Mouse (Mus musculus): ENCODE results near the gene Cox6b1. TPM values are rescaled to one million over a fixed set of nuclear protein-coding genes. Genes with fewer than 3 reads are reported as not detected.

The Cox6b1 gene
- total RNA-seq (2021) = 1,000 to 10,000 TPM; 1,148 to 1,842 TPM
- long read RNA-seq, experiment 1, transcript Cox6b1-201 (4 exons, 618 nt) = major isoform, 216 of 226 reads
- long read RNA-seq, experiment 1, partial matches to known transcripts = 6 of 226 reads
- long read RNA-seq, experiment 1, other reads (novel, unspliced or antisense) = 3 of 226 reads
- long read RNA-seq, experiment 2, transcript Cox6b1-201 (4 exons, 618 nt) = major isoform, 711 of 768 reads
- long read RNA-seq, experiment 2, partial matches to known transcripts = 35 of 768 reads
- long read RNA-seq, experiment 2, other reads (novel, unspliced or antisense) = 18 of 768 reads

DNA sequence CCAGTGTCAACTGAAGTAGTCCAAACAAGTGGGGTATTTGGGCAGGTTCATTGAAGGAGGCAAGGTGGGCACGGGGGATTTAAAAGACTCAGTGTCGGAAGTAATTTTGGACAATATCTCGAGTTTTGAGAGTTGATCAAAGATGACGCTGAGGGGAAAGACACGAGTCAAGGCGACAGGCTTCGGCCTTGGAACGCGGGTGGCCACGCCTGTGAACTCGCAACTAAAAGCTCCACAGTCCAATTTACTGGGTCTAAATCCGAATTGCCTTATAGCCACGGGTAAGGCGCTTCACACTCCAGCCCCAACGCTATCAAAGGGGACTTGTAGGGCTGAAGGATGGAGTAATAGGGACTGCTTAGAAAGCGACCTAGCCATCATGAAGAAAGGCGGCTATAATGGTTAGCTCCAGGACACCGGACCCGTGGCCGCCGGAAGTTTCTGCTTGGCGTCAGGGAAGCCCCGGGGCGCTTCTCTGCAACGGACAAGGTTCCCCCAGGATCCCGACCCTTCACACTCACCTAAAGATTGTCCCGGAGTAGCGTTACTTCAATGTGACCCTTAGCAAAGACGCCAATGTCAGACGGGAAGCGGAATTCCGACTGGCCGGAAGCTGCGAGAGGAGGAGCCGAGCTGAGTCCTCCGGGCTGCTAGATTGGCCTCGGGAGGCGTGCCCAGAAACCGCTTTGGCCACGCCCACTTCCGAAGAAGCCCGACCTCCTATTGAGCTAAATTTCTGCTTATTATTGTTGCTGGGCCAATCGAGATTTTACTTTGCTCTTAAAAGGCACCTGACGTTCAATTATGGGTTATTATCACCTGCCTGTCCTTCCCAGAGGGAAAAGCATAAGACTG, at the start of gene Cox6b1:
Cox6b1 (minus strand) TSS at position 622 of the 855 bp plus-strand sequence.
- peak; percentile 78 to 79 for DNase-seq (ENCODE audit: low spot score in 2 of 2)

DNA sequence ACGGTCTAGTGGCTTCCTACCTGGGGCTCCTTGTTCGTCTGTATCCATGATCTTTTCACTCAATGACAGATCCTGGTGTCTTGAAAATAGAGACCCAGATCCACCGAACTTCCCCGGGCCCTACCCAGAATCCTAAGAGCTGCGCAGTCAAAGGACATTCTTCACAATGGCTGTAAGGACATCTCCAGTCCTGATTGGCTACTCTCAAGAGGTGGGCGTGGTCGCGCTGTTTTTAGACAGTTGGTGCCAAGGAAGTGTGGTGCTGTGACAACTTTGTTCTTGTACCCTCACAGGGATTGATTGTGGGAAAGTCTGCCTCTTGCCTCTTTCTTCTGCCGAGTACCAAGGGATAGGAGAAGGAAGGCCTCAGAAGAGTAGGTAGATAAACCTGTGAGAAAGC, 45.5 kb upstream of the Cox6b1 start, which contains the start of gene Pmis2:
Pmis2 (minus strand) TSS at position 126 of the 400 bp plus-strand sequence.
- DNase-seq (ENCODE audit: low spot score in 2 of 2) = no peak

- DNase-seq (ENCODE audit: low spot score in 2 of 2) = no peak
Measured at GRCm38 (mm10) chr7:30669229-30669628, 43.3 kb upstream of the Cox6b1 start.

- no peak for DNase-seq (ENCODE audit: low spot score in 2 of 2)
Measured at GRCm38 (mm10) chr7:30665321-30665720, 39.4 kb upstream of the Cox6b1 start.

DNA sequence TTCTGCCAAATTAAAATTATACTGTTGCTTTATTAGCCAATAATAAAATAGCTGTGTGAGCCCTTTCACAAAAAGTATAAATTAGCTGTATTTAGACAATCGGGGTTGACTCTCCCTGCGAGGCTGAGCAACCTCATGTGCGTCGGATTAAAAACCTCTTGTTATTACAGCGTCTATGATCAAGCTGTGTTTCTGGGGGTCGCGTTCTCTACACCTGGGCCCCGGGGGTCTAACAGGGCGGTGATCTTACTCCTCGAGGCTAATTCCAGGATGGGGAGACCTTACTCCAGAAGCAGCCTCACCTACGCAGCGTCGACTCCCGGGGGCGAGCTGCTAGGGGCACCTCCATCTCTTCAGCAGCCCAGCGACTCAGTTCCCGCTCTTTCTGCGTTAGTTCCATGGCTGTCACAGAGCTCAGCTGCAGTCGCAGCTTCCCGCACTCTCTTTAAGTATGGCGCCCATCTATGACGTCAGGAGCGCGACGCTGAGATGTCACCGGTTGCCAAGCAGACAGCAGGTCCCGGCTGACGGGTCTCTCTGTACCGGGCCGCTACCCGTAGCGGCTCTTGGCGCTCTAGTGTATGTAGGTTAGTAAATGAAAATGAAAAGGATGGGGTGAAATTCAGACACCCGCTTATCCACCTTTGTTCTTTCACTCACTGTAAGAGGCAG, 38.7 kb upstream of the Cox6b1 start, which contains the start of gene Haus5:
Haus5 (minus strand) TSS at position 466 of the 672 bp plus-strand sequence.
- DNase-seq (ENCODE audit: low spot score in 2 of 2) = peak; percentile 88 to 90

DNA sequence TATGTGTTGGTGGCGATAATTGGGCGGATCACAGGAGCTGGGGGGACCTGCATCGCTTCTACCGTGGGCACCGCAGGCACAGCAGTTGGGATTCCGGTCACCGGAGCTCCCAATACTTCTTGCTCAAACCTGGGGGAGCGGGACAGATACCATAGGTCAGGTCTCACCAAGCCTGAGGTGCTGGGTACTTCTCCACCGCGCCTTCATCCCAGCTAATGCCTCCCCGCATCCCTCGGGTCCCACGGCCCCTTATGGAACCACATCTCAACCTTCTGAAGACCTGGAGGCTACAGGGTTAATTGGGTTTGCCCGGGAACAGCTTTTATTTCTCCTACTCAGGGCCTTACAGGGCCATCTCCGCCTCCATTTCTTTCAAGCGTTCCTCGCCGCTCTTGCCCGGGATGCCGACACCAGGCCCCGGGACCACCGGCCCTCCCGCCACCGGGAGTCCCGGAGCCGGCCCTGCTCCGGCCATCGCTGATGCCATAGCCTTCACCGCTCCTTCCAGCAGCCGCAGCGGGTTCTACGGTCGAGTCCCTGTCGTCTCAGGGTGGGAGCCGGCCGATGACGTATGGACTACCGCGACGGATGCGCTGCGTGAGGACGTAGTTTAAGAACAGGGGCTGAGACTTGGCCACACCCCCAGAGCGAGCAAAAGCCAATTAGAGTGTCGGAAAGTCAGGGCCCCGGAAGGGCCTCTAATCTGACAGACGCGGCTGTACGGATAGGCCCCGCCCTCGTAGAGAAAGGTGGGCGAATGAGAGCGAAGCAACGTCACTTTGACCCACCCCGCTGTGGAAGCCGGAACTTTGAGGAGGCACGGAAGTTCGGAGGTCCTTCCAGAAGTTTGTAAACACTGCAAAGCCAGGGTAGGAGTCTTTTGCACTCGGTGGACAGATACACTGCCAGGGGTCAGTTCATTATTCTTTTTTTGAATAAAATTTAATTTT, 23.9 kb upstream of the Cox6b1 start, which contains the start of gene Rbm42:
Rbm42 (minus strand) TSS at position 727 of the 950 bp plus-strand sequence.
- DNase-seq (ENCODE audit: low spot score in 2 of 2) = peak; percentile 92 to 94

GRCm38 (mm10) chr7:30639083-30639482, 13.1 kb upstream of the Cox6b1 start:
- no peak for DNase-seq (ENCODE audit: low spot score in 2 of 2)

DNA sequence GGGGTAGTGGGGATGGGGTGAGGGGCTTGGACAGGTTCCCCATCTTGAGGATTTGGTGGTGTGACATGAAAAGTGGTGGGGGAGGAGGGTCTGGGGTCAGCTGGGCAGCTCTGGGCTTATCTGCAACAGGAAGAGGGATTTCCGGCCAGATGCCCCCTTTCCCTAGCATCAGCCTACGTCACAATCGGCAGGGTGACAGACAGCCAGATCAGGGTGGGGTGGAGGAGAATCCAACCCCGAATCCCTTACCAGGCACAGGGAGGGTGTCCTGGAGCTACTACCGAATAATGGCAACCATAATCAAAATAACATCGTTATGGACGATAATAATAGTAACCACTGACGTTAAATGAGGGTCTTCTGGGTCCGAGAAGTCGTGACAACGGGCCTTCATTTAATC, 10.4 kb upstream of the Cox6b1 start:
- DNase-seq (ENCODE audit: low spot score in 2 of 2) = no peak

DNA sequence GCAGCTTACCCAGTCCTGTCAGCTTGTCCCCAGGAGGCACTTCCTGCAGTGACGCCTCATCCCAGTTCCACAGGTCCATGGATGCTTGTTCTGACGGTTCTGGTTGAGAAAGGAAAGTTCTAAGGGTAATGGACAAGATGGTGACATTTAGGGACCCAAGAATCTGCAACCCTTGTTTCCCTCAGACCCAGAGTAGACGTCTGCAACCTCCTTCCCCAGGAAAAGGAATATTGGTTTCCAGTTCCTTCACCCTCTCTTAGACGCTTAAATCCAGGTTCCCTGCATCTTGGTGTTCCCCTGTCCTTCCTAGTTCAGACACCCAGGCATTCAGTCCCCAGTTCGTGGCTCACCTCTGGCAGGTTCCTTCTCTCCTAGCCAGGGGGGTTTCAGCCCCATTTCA, 9.8 kb upstream of the Cox6b1 start, which contains the start of gene Etv2:
Etv2 (minus strand) TSS at position 101 of the 400 bp plus-strand sequence.
- DNase-seq (ENCODE audit: low spot score in 2 of 2) = no peak

DNA sequence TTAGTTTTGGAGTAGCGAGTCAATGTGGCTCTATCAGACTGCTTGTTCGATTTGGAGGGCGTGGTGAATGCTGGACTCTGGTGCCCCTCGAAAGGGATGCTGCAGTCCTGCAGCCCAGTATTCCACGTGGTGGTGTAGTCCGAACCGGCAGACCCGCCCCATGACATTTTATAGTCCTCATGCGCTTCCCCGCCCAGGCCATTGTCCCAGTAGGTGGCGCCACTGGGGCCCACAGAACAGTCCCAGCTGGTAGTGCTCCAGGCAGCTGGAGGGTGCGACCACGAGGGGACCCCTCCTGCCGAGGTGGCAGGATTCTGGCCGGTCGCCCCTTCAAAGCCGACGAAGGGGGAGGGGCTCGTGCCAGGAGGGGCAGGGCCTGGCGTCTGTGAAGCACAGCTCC, 8.7 kb upstream of the Cox6b1 start:
- peak; percentile 43 to 53 for DNase-seq (ENCODE audit: low spot score in 2 of 2)

DNA sequence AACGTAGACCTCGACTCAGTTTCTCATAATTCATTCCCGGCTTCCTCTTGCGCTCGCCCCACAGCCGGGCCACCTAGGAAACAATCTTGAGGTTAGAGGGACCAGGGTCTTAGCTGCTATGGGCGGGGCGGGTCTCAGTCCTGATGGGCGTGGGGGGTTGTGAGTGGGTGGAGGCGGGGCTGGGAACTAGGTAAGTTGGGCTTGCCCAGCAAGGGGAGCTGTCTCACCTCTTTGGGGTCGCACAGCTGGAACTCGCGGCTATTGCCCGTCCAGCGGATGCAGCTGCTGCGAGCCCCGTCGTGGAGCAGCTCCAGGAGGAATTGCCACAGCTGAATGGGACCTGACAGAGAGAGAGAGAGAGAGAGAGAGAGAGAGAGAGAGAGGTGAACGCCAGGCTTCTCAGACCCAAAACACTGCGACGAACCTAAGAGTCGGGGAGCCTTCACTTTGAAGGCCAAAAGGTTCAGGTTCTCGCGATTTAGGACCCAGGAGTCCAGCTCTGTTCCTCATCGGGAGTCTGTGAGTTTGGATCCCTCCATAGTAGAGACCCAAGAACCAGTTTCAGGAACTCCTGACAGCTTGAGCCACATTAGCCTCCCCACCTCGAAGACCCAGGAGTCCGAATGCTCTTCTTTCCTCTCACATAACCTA, 7.9 kb upstream of the Cox6b1 start:
- DNase-seq (ENCODE audit: low spot score in 2 of 2) = no peak

- no peak for DNase-seq (ENCODE audit: low spot score in 2 of 2)
Measured at GRCm38 (mm10) chr7:30629013-30629412, 3.1 kb upstream of the Cox6b1 start.

DNA sequence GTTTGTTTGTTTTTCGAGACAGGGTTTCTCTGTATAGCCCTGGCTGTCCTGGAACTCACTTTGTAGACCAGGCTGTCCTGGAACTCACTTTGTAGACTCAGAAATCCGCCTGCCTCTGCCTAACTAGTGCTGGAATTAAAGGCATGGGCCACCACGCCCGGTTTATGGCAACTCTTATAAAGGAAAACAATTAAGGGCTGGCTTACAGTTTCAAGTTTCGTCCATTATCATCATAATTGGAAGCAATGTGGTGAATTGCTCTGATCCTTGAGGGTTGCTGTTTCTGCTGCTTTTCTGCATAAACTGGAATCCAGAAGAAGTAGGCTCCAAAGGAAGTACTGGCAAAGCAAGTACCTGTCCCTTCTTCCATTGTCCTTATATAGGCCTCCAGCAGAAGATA, 696 bp upstream of the Cox6b1 start:
- DNase-seq (ENCODE audit: low spot score in 2 of 2) = no peak

DNA sequence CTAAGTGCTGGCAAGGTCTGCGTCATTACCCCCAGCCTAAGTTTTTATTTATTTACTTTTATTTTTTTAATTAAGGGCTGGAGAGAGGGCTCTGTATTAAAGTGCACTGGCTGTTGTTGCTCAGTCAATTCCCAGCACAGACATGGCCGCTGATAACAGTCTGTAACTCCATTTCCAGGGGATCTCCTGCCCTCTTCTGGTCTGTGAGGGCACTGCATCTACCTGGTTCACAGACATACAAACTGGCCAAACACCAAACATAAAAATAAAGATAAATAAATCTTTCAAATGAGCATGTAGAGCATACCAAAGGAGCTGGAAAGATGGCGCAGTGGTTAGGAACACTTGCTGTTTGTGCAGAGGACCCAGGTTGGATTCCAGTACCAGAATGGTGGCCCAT, 6.7 kb downstream of the Cox6b1 start:
- no peak for DNase-seq (ENCODE audit: low spot score in 2 of 2)

DNA sequence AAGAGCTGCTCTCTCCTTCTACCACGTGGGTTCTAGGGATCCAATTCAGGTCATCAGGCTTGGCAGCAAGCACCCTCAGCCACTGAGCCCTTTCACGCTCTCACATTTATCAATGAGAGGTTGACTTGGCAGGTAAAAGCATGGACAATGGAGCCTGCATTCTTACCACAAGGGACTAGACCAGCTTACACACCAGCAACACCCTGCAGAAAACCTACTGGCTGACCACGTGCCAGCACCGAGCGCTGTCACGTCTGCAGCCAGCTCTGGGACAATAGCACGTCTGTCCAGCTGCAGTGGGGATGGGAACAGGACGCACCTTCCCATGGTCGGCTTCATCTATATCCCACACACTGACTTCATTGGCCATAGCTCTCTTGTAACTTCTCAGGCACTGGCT, 7.3 kb downstream of the Cox6b1 start:
- DNase-seq (ENCODE audit: low spot score in 2 of 2) = no peak

- no peak for DNase-seq (ENCODE audit: low spot score in 2 of 2)
Measured at GRCm38 (mm10) chr7:30615049-30615760, 10.7 kb downstream of the Cox6b1 start.

DNA sequence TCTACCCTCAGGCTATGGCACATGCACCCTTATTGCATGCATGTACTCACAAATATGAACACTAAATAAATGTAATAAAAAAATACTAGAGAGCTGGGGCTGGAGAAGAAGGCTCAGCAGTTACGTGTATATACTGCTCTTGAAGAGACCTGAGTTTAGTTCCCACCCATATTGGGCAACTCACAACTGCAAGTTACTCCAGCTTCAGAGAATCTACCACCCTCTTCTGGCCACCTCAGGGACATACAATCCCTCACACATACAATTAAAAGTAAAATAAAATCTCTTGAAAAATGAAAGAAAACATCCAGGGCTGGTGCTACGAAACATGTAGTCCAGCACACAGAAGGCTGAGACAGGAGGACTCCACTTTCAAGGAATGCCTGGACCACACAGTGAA, 11.5 kb downstream of the Cox6b1 start:
- no peak for DNase-seq (ENCODE audit: low spot score in 2 of 2)

GRCm38 (mm10) chr7:30613529-30614112, 12.3 kb downstream of the Cox6b1 start:
- peak; percentile 58 to 67 for DNase-seq (ENCODE audit: low spot score in 2 of 2)

Data from adrenal gland, adult 18-20 months (tissue).